Mouse (Mus musculus) thymus, adult 2 months (tissue): Measurements from ENCODE around the gene Zfp697. TPM values are rescaled to one million over a fixed set of nuclear protein-coding genes. Genes with fewer than 3 reads are reported as not detected.
"Not testable (repeated sequence)": the region's sequence is repeated elsewhere in the genome, so short reads cannot be mapped to it uniquely, and the experiment has no call there.

ENCODE experiments used
- DNase-seq: peaks from one replicate; pipeline ENCODE4 v3.0.0; 2021
- H3K27ac ChIP-seq: fragments of 200-500 bp; 2 replicates; pipeline ENCODE4 v1.5.1; 2012; ENCODE audit warnings: low read length, control low read depth; ENCODE audit not compliant: control insufficient read depth, insufficient read depth
- H3K27me3 ChIP-seq: fragments of 200-500 bp; 2 replicates; pipeline ENCODE4 v1.6.1; 2012; ENCODE audit warnings: mild to moderate bottlenecking, low read length, moderate library complexity, mixed read lengths; ENCODE audit not compliant: control insufficient read depth, insufficient read depth
- H3K36me3 ChIP-seq: fragments of 200-500 bp; 2 replicates; pipeline ENCODE4 v1.6.1; 2012; ENCODE audit warnings: mild to moderate bottlenecking, low read length, moderate library complexity; ENCODE audit not compliant: control insufficient read depth, insufficient read depth
- H3K4me1 ChIP-seq: fragments of 200-500 bp; replicated peaks from 2 replicates; pipeline ENCODE4 v1.6.1; 2012; ENCODE audit warnings: low read length; ENCODE audit not compliant: control insufficient read depth, insufficient read depth
- H3K4me3 ChIP-seq: fragments of 200-500 bp; 2 replicates; pipeline ENCODE4 v1.5.1; 2012; ENCODE audit warnings: mild to moderate bottlenecking, low read length, control low read depth, moderate library complexity; ENCODE audit not compliant: control insufficient read depth, insufficient read depth
- CTCF ChIP-seq: fragments of 200-500 bp; IDR thresholded peaks from 2 replicates; pipeline ENCODE4 v1.5.1; 2012; ENCODE audit warnings: mild to moderate bottlenecking, control low read depth, low read length, moderate library complexity, borderline replicate concordance; ENCODE audit not compliant: control insufficient read depth, poor library complexity, insufficient read depth; ENCODE audit errors: extremely low read depth
- POLR2A ChIP-seq: fragments of 200-500 bp; IDR thresholded peaks from 2 replicates; pipeline ENCODE4 v1.6.1; 2012; ENCODE audit warnings: mild to moderate bottlenecking, low read length, control low read depth, moderate library complexity; ENCODE audit not compliant: control insufficient read depth, poor library complexity, insufficient read depth; ENCODE audit errors: extremely low read depth
- WGBS: fragments of 180-500 bp; shearing (Covaris S2); methylation state at CpG from one replicate; pipeline ENCODE4 v1.1.7; 2018; 5-methylcytosine and 5-hydroxymethylcytosine counted together
- polyA plus RNA-seq: library from polyadenylated mRNA; depleted of rRNA; stranded (reverse); fragments of >200 nt; gene quantifications from 2 replicates; pipeline ENCODE4 v1.2.3, GENCODE M21; 2012

Gene Zfp697
- polyA plus RNA-seq, 1 experiment: 0.96 TPM

DNA sequence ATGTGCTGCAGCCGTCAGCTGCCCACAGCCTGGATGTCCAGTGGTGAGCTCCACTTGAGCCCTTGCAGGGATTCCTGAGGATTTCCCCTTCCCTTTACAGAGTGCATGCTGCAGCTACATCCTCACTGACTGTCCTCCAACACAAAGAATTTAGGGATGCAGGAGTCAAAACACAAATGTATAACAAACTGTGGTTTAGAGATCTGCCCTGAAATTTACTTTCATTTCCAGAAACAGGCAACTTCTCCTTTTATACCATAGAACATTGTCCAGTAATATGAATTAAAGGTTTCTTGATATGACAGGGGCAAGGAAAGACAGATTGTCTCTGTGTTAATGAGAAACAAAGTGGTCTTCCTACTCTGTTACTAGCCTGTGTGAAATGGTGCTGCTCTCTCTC is 168.6 kb downstream of the Zfp697 start:
- H3K27ac ChIP-seq, DNase-seq: not testable (repeated sequence)
- no CpG with 5 or more reads among the region's 1 CpGs for WGBS

DNA sequence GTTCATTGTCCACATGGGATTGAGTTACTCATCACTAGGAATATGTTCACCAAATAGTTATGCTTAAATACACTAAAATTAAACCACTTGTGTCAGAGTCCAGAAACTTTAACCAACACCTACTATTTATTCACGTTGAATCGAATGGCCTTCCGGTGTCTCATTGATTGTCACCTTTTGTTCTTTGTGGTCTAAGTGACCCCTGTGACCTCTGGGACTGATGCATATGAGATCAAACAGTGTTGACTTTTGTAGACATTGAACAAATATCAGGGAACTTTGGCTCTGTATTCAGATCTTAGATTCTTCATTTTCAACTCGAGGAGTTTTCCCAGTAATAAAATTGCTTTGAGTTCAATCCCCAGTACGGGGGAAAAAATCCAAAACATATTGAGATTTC is 178.4 kb downstream of the Zfp697 start:
- not testable (repeated sequence) for H3K4me1 ChIP-seq, H3K4me3 ChIP-seq, H3K36me3 ChIP-seq, H3K27ac ChIP-seq, H3K27me3 ChIP-seq, DNase-seq
- WGBS: no CpG with 5 or more reads among the region's 5 CpGs

More for the DNA sequence above, 168.6 kb downstream of the Zfp697 start:
- H3K27me3 ChIP-seq, H3K4me3 ChIP-seq, H3K4me1 ChIP-seq, H3K36me3 ChIP-seq: not testable (repeated sequence)

DNA sequence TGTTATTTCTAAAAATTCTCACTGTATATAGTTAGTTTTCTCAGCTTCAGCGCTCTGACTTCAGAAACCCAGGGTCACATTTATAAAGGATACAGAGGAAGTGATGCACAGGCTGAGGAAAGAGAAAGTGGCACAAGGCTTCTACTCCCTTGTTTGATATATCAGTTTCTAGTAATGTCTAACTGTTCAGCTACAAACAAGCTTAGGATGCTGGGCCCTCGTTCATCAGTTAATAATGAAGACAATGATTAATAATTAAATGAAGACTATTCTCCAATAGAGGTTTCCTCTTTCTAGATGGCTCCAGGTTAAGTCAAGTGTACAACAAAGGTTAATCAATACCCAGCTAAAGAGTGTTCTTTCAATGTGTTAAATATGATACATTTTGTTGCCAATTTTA is 181.6 kb downstream of the Zfp697 start:
- not testable (repeated sequence) for H3K4me3 ChIP-seq, DNase-seq, H3K36me3 ChIP-seq, H3K4me1 ChIP-seq, H3K27ac ChIP-seq, H3K27me3 ChIP-seq
- WGBS: no CpG with 5 or more reads among the region's 2 CpGs

DNA sequence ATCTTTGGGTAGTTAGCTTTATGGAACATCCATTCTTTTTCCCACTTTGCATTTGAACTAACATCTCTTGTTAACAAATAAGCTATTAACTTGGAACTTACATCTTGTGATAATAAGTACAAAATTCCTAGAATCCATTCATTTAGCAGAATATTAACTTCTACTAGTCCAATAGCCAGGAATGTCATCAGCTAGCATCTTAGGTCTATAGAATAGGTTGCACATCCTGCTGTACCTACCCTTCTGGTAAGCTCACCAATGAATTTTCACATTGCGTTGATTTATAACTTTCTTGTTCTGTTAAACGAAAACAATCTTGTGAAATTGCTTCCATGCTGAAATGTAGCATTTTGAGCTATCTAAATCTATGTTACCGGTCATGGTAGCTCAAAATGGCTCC is 182.6 kb downstream of the Zfp697 start:
- H3K36me3 ChIP-seq, H3K4me3 ChIP-seq, DNase-seq, H3K27me3 ChIP-seq, H3K27ac ChIP-seq, H3K4me1 ChIP-seq: not testable (repeated sequence)
- WGBS: no CpG with 5 or more reads among the region's 3 CpGs

DNA sequence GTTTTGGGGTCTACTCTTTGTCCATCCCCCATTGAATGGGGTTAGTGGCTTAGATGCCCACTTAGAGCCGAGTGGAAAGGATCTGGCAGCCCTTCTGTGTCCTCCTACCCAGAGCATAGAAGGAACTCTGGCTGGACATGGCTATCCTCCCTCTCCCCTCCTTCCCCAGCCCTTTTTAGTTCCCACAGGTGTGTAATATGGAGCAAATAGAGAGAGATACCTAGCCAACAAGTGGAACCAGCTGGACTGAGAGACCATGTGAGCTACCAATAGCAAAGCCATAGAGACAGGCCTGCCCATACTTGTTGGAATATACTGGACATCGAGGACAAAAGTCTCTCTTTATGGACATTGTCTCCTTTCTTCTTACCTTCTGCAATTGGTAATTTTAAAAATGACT is 185.5 kb downstream of the Zfp697 start:
- WGBS: 85% methylated on average over 2 of the region's 2 CpGs

DNA sequence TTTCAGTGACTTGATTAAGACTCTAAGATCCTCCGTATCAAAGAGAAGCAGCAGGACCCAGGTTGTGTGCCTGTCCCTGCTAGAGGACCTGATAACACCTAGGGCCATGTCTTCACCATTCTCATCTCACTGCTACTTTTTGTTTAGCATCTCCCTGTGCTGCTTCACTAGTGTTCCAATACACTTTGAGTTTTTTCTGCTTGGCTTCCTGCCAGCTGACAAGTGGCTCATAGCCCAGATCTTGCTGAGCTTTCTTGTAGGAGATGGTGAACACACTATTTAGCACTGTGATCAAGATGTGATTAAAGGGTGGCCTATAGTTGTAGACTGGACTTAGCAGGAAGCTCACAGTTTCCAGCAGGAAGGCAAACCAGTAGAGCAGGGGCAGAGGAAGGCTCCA is 198.8 kb downstream of the Zfp697 start:
- 100% methylated on average over 1 of the region's 1 CpGs for WGBS
- not testable (repeated sequence) for DNase-seq, H3K4me1 ChIP-seq, H3K27ac ChIP-seq, H3K4me3 ChIP-seq, H3K36me3 ChIP-seq, H3K27me3 ChIP-seq

More for the DNA sequence above, 185.5 kb downstream of the Zfp697 start:
- H3K36me3 ChIP-seq, H3K4me3 ChIP-seq, H3K27ac ChIP-seq, H3K4me1 ChIP-seq, DNase-seq, H3K27me3 ChIP-seq: not testable (repeated sequence)

DNA sequence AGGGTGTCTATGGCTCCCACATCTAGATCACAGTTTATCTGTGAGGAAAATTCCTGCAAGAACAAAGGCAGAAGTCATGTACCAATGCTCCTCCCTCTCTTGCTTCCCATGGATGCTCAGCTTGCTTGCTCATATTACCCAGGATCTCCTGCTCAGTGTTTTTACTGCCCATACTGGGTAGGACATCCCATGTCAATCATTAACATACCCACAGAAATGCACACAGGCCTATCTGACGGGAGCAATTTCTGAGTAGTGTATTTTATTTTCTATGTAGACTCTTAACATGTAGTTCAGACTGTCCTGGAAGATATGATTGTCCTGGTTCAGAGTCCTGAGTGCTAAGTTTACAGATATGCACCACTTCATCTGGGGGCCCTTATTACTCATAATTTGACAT is 199.9 kb downstream of the Zfp697 start:
- not testable (repeated sequence) for H3K27ac ChIP-seq, DNase-seq, H3K4me3 ChIP-seq, H3K27me3 ChIP-seq, H3K36me3 ChIP-seq, H3K4me1 ChIP-seq
- no CpG with 5 or more reads among the region's 1 CpGs for WGBS

DNA sequence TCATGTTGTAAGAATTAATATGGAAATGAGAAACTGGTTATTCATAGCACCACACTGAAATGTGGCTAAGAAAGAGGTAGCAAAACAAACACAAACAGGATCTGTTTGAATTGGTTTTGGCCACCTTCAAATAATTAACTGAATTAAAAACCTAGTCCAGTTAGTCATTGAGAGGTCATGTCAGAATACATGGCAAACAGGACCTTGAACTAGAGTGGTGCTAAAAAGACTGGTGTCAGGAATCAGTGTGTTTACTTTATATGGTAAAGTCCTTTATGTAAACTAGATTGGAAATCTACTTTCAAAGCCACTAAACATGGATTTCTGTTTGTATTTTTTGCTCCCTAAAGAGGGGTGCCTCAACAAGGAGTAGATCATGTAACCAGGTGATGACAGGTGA is 200.4 kb downstream of the Zfp697 start:
- H3K27ac ChIP-seq, H3K4me3 ChIP-seq, H3K27me3 ChIP-seq, DNase-seq, H3K36me3 ChIP-seq, H3K4me1 ChIP-seq: not testable (repeated sequence)

DNA sequence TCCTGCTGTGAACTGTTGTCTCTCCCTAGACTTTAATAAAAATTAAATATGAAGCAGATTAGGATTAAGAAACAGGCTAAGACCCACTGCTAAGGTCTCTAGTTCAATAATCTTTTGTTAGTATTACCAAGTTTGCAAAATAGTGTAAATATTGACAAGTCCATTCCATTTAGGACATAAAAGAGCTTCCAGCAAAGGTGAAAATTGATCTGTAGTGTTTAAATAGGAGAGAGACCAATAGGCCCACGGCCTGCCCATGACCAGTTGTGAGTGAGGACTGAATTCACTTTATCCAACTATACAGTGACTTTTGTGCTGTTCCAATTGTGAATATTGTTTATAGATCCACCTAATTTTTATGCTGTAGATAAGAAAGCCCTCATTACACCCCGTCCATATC is 205.5 kb downstream of the Zfp697 start:
- H3K36me3 ChIP-seq: no peaks in the 10 kb centered on the region
- no peak overlapping the region for H3K27ac ChIP-seq
- H3K27me3 ChIP-seq: no peaks in the 10 kb centered on the region
- no peaks in the 10 kb centered on the region for H3K4me1 ChIP-seq
- no peak overlapping the region for H3K4me3 ChIP-seq
- no peak for DNase-seq
- no peak for TF ChIP-seq POLR2A
- TF ChIP-seq CTCF: no peak
- WGBS: 92% methylated on average over 2 of the region's 2 CpGs
